Mouse (Mus musculus): ENCODE data around the gene Fam19a2.

GRCm38 (mm10) chr10:123702595-123702994, 438.8 kb downstream of the Fam19a2 start:
- TF ChIP-seq CTCF (IDR thresholded peaks at IDR 0.05; ENCODE audit: borderline replicate concordance, control insufficient read depth, extremely low read depth, insufficient read depth, low read length, poor library complexity): no peak
- TF ChIP-seq POLR2A (IDR thresholded peaks at IDR 0.05; ENCODE audit: control insufficient read depth, extremely low read depth, insufficient read depth, low read length, poor library complexity): no peak
